Mouse (Mus musculus) granulocyte monocyte progenitor cell, adult 5-6 weeks (primary cell): Measurements from ENCODE around the gene Syp. TPM values are rescaled to one million over a fixed set of nuclear protein-coding genes. Genes with fewer than 3 reads are reported as not detected.
A peak's percentile ranks its signal among the peaks of the same experiment; 100 is the strongest.

ENCODE experiments used
- ATAC-seq: replicated peaks from 2 replicates; pipeline ENCODE4 v1.8.0; 2016; ENCODE audit warnings: mild to moderate bottlenecking, moderate TSS enrichment, inconsistent platforms; ENCODE audit not compliant: poor library complexity, severe bottlenecking
- total RNA-seq, 2 experiments: library from RNA; stranded (forward) in 1 of 2; stranded (reverse) in 1 of 2; fragments of 200-712, 200-1000 nt in 1 of 2; fragments of >200 nt in 1 of 2; fragmentation: Nextera tagmentation in 1 of 2; gene quantifications; 2 replicates each; pipeline ENCODE4 v1.2.3; 2014 to 2017

The Syp gene
- total RNA-seq, 2 experiments from 2014 or later: 0.97 TPM; not detected in 1

DNA sequence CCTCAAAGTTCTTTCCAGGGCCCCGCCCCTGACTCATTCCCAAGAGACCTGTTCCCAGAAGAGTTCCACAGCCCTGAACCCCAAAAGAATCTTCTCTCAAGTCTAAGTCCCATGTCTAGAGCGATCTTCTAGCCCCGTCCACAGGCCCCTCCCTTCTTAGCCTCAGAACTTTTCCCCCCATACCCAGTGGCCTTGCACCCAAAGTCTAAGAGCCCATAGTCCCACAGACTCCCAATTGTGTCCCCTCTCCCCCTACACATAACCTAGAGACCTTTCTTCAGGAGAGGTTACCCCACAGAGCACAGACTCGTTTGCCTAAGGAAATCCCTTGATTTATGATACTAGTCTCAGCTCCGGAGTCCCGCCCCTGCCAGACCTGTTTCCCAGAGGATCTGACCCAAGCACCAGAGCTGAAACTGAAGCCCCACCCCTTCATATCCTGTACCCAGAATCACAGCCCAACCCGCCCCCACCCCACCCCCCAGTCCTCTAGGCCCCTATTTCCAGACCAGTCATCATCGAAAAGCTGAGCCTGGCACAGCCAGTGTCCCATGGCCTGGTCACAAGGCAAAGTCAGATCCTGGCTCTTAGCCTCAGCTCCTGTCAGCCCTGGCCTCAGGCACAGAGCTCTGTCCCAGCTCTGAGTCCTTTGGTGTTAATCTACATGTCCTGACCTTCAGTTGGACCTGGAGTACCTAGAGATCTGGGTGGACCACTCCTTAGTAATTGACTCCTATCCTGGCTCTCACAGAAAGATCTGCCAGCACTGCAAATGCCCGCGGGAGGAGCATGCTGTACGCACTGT lies 20.7 kb downstream of the Syp start:
- ATAC-seq: 0 out of 2 replicates have a peak, but pooled peaks have one; percentile 1

DNA sequence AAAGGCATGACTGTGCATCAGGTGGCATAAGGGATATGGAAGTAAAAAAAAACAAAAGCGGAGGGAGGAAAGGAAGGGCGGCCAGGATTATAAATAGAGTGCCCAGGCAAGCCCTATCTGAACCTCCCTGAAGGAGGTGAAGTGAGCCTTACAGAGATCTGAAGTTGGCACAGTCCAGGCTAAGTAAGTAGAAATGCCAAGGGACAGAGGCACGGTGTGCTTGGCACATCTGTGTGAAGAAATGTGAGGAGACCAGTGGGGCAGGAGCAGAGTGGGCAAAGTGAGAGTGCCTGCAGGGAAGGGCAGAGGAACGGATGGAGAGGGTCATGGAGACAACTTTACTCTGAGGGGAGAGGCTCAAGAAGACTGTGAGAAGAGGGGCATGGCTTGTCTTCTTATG lies 22.8 kb downstream of the Syp start:
- ATAC-seq: no peak

DNA sequence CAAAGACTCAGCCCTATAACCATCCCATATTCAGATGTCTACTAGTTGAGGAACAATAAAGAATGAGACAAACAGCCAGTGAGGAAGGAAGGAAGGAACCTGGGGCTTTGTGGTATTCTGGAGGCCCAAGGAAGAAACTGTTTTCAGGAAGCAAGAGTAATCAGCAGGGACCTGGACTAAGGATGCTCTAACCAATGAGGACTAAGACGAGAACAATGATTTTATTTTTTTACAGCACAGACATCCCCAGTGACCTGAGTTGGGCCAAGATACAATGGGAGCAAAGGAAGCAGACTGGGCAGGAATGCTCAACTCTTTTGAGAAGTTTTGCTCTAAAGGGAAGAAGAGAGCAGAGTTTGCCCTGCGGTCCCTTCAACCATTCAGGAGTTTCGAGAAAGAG lies 24.7 kb downstream of the Syp start:
- 0 out of 2 replicates have a peak, but pooled peaks have one; percentile 25 for ATAC-seq

DNA sequence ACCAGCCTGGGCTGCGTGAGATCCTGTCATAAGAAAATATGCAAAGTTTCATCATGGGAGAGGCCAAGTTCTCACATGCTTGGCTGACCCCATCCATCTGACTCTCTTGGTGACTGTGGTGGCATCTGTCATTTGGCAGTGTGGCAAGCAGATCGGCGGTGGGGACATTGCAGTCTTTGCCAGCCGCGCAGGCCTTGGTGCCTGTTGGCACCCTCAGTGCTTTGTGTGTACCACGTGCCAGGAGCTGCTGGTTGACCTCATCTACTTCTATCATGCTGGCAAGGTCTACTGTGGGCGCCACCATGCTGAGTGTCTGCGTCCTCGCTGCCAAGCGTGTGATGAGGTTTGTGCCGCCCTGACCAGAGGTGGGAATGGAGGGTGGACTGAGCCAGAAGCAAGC lies 26.5 kb downstream of the Syp start:
- ATAC-seq: no peak

DNA sequence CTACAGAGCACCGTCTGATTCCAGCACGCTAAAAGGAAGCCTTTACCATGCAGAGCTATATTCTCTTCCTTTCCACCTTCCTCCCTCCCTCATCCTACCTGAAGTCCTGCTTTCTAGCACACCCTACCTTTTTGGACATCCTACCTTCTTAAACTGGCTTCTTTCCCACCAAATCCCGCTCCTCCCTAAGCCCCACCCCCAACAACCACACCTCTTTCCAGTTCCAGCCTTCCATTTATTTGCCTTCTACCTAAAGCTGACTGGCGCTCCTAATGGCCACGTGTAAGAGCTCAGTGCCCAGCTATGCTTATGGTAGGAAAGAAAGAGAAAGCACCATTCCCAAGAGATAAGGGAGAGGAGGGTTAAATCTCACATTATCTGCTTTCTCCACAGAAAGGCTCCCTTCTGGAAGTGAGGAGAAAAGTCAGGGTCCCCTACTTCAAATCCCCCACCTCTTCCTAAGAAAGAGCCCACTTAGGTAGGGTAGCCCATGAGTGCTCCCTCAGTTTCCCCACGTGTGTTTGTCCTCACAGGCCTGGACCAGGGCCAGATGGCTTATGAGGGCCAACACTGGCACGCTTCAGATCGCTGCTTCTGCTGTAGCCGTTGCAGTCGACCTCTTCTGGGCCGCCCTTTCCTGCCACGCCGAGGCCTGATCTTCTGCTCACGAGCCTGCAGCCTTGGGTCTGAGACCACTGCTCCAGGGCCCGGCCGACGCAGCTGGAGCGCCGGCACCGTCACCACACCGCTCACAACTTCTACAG lies 27.6 kb downstream of the Syp start:
- ATAC-seq: no peak

DNA sequence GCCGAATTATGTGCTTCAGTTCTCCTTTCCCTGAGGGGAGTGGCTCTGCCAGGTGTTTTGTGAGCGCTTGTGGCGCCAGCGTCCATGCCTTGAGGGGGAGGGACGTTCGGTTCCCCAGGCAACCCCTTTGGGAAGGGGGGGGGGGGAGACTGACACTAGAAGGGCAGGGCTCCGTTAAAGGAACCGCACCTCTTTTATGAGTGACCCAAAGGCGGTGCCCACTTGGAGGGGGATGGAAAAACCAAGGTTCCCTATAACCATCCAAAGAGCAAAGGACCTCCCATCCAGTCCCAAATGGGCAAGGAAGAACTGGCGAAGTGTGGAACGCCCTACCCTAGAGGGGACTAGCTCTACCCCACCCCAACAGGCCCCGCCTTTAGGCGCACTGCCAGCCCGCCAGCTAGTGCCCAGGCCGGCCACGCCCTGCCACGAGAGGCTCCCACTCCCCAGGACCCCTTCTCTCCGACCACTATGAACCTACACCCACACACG lies 32.2 kb downstream of the Syp start:
- peak; percentile 54 for ATAC-seq

DNA sequence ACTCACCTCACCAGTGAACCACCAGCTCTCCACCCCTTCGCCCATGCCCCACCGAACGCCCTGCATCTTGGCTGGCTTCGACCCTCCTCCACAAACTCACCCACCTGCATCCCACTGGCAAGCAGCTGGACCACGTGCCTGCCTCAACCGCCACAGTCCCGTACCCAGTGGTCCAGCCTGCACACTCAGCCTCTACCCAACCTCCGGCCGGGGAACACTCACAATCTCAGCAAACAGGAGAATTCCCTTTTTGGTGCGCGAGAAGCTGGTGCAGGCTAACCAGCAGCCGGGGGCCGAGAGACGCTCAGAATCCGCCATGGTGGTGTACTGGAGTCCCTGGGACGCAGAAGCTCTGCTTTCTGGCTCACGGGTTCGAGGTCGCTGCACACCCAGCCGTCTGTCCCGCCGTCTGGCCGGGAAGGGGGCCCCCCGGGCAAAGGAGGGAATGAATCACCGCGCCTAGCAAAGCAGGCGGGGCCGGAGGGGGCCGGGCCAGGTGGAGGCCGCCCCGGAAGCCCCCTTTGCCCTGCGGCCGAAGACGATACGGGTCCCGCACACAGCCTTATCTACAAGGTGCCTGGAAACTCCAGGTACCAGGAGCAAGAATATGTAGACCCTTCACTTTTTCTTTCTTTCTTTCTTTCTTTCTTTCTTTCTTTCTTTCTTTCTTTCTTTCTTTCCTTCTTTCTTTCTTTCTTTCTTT lies 32.8 kb downstream of the Syp start, which contains the start of gene Plp2:
Gene Plp2 (minus strand): TSS at position 470 of the 703 bp plus-strand sequence.
- ATAC-seq: peak; percentile 4; the same call in 1 of the 2 replicates

DNA sequence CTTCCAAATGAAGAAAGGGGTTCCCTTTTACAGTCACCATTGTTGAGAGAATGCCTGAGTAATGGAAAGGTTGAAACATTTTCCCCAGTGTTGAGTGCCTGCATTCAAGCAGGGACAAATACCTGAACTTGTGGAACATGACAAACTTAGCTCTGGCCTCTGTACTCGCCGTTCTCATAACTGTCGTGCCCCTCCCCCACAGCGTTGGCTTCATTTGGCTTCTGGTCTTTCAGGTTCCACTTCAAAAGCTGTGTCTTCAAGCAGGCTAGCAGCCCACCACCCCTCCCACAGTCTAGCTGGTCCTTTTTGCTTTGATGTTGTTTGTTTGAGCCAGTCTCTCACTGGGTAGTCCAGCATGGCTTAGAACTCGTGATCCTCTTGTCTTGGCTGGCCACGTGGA lies 34.5 kb downstream of the Syp start:
- ATAC-seq: no peak

DNA sequence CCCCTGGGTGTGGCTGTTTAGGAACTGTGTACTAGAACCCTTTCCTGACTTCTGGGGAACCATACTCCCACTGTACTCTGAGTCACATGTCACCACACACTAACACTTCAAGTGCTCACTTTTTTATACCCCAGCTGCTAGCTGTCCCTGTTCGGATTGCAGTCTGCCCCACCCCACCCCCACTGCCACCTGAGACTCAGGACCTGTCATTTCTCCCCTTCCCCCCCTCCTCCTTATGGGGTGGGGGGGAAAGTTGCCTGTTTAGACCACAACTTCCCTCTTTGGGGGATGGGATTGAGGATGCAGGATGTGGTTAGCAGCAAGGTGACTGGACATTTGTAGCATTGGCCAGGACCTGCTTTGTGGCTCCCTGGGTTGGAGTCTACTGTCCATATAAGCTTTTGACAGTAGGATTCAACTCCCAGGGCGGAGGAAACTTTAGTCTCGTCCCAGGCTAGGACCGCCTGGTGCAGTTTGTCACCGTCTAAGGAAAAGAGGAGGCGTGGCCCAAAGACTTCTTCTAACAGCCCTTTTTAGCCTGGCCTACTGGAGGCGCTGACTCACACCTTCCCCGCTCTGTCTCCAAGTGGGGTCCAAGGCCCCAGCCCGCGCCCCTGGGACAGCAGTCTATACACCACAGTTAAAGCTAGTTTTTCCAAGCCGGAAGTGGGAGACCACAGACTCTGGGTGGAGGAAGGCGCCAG lies 35.5 kb downstream of the Syp start:
- ATAC-seq: peak; percentile 61

DNA sequence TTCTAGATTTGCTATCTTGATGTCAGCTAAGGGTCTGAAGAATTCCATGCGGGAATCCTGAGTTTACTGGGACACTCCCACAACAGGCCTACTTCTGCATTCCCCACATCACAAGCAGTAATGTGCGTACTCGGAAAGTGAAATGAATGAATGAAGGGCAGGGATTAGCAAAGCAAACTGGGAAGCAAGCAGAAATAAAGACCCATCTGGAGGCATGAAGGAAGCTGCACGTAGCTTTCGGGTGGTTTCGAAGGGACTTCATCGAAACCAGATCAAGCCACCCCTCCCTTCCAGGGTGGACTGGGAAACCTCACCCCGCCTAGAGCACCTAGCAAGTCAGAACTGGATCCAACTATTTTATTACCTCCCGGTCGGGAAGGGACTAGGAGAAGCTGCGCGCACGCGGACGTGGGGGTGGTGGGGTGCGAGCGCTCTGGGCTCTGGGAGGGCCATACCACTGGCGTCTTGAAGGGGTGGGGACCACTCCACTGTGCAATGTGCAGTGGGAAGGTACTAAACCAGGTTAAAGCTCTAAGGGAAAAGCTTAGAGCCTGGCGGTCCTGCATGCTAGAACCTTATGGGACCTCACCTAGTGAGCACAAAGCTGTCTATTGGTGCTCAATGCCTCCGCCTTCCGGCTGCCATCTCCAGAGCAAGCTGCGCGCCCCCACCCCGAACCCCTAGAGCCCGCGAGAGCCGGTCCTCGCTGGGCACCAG lies 36.2 kb downstream of the Syp start:
- ATAC-seq: 0 out of 2 replicates have a peak, but pooled peaks have one; percentile 4

DNA sequence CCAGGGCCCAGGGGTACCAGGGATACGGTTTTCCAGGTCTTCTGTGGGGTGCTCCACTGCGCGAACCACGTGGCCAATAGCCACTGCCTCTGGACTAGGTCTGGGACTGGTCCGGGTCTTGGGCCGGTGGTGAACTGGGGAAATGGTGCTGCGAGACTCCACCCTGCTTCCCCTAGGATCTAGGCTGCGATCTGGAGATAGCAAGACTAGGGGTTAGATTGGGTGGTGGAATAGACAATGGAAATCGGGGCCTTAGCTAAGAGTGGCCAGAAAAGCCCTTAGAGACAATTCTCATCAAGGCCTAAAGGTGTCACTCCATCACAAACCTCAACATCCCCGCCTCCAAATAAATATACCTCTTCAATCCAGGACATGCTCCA lies 36.7 kb downstream of the Syp start:
- ATAC-seq: no peak

DNA sequence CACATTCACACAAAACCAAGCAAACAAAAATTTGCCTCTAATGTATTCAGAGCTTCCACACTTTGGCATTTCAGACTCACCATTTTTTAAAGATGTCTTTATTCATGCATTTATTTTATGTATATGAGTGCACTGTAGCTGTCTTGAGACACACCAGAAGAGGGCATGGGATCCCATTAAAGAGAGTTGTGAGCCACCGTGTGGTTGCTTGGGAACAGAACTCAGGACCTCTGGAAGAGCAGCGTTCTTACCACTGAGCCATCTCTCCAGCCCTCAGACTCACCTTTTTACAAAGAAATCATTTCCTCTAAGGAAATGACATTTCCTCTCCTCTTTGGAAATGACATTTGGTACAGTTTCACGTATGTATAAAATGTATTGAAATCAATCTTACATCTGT lies 40.7 kb downstream of the Syp start:
- ATAC-seq: no peak

DNA sequence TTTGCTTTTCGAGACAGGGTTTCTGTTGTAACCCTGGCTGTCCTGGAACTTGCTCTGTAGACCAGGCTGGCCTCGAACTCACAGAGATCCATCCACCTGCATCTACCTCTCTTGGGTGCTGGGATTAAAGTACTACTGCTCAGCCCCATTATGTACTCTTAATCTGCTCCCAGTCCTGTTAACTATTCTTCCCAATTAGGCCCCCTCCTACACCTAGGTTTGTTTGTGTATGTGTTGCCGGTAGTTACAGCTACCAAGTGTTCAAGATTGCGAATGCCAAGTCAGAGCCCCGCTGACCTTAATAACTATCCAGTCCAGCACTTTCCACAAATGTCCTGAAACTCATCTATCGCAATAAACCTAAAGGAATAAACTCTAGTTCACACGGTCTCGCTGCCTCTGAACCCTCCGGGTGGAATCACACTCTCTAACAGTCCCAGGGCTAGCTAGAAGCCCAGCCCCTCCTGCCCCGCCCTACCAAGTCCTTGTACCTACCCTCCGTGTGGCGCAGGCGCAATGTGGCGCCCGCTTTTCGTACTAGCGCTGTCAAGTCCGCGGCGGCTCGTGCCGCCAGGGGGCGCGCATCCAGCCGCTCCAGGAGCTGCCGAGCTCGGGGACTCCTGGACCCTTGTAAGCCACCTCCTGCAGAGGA lies 41.3 kb downstream of the Syp start:
- ATAC-seq: peak; percentile 99

DNA sequence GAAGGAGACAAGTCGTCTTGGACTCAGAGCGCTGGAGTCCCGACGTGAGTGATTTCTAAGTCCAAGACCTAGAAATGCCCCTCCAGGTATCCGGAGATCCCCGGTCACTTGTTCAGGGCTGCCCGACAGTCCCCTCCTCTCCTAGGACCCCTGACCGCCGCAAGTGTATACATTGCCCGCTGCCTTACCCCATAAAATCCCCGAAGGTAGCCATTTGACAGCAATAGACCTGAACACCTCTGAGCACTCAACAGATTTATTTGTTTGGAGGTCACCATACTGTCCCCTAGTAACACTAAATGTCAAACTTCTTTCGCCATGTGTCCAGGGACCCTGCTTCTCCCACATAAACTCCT lies 41.8 kb downstream of the Syp start:
- ATAC-seq: no peak

DNA sequence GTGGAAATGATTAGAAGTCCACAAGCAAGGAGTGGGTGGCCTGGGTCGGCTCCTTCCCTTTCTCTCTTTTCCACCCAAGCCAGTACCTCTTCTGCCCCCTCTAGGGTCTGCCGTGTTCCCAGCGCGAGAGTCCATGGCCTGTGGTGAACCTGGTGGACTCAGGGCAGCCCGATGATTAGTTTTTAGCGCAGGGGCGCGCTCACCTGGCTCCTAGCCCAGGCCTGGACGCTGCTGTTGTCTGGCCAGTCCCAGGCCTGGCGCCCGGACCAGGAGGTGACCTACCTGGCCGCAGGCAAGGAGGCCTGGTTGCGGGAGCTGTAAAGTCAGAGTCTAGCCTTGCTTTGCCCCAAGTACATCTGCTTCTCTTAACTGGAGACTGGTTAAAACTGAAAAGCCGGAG lies 42.6 kb downstream of the Syp start, which contains the start of gene Magix:
Gene Magix (minus strand): TSS at position 388 of the 400 bp plus-strand sequence.
- ATAC-seq: no peak

DNA sequence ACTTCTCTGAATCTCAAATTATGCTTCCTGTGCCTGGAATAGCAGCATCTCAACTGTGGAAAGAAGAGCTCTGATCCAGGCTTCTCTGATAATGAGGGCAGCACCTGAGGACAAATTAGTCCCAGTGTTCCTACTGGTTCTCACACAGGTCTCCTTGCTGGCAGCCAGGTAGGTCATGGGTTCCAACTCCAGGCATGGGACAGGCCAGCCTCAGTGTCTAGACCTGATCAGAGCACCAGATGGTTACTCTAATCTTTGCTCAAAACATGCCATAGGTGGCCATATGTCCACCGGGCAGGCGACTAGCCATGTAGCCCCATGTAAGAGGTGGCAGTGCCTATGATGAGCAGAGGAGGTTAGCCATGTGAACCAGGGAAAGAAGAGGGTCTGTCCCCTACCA lies 50.0 kb downstream of the Syp start:
- ATAC-seq: no peak

DNA sequence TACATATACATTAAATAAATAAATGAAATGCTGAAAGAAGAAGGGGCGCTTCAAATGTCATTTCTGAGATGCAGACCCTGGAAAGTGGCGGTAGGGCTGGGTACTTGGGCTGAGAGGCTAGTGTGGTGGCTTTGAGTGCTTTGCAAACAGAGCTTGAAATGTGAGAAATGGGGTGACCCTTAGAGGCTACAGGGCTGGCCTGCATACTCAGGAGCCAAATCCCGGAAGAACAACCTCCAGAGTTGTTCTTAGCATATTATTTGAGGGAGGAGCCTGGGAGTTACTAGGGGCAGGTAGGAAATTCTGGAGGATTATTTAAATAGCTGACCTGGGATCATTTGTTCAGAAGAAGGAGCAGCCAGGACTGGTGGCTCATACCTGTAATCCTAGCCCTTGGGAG lies 52.2 kb downstream of the Syp start:
- no peak for ATAC-seq

DNA sequence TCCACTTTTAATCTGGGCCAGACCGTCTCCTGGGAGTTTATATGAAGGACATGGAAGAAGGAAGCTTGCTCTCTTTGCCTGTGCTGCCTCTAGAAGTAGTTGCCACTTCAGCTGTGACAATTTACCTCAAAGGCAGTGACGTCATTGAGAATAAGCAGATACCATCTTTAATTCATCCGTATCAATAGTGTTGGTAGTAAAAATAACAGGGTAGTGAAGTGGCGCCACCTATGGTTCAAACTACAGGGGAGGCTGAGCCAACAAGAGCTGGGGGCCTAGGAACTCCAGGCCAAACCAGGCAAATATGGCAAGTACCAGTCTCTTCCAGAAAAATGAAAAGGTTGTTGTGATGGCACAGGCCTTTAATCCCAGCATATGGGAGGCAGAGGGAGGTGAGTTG lies 54.6 kb downstream of the Syp start:
- peak; percentile 69 for ATAC-seq

DNA sequence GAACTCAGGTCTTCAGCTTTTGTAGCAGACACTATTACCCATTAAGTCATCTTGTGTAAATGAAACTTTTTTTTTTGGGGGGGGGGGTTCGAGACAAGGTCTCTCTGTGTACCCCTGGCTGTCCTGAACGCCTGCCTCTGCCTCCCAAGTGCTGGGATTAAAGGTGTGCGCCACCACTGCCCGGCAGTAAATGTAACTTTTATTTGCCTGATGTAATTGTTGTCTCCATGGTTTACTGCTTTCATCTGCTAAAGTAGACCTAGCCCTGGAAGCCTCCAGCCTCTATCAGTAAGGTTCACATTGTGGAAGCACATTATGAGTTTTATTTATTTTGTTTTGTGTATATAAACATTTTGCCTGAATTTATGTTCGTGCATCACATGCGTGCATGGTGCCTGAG lies 58.2 kb downstream of the Syp start:
- ATAC-seq: no peak
